Mouse (Mus musculus): ENCODE measurements around the gene Fam160b1. TPM values are rescaled to one million over a fixed set of nuclear protein-coding genes. Genes with fewer than 3 reads are reported as not detected.

The Fam160b1 gene
- polyA plus RNA-seq, 1 experiment from 2014 or later, result 16.6 TPM

DNA sequence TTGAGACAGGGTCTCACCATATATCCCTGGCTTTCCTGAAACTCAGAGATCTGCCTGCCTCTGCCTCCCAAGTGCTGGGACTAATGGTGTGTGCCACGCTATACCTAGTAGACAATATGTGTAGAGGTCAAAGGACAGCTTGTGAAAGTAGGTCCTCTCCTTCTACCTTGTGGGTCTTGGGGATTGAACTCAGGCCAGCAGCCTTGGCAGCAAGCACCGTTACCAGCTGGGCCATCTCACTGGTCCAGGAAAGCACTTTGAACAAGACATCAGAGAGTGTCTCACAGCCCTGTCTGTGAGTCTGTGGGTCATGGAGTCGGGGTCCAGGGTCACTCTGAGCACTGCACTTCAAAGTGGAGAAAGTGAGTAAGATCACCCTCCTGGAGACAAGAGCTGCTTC, 68.2 kb downstream of the Fam160b1 start:
- no peaks in the 10 kb centered on the region for H3K27me3 ChIP-seq (ENCODE audit: control insufficient read depth, insufficient read depth, low read length)
- ATAC-seq (ENCODE audit: insufficient number of reproducible peaks, insufficient read depth, low FRiP score, low read depth), result no peak
- no peaks in the 10 kb centered on the region for H3K9me3 ChIP-seq (ENCODE audit: control insufficient read depth, low read depth, low read length)
- no peak overlapping the region for H3K4me3 ChIP-seq (ENCODE audit: low read depth, low read length)
- no peaks in the 10 kb centered on the region for H3K4me1 ChIP-seq (ENCODE audit: control insufficient read depth, insufficient read depth, low read length)
- no peak overlapping the region for H3K9ac ChIP-seq (replicated peaks; ENCODE audit: low read depth, low read length)
- no peak overlapping the region for H3K27ac ChIP-seq (ENCODE audit: low read length)
- H3K36me3 ChIP-seq (ENCODE audit: control insufficient read depth, insufficient read depth, low read length), result no peaks in the 10 kb centered on the region
- 87% methylated on average over 3 of the region's 3 CpGs for WGBS
- no peak overlapping the region for H3K4me2 ChIP-seq (replicated peaks; ENCODE audit: low read depth, low read length)

DNA sequence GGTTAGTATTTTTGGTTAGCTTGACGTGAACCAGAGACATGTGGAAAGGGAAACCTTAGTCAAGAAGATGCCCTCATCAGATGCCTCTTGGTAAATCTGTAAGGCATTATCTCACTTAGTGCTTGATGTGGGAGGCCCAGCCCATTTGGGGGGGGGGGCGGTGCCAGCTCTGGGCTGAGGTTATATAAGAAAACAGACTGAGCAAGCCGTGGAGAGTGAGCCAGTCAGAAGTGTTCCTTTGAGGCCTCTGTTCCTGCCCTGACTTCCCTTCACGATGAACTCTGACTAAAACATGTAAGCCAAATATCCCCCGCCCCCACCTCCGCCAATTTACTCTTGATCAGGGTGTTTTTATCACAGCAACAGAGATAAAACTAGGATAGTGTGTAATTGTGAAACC, 69.4 kb downstream of the Fam160b1 start:
- H3K4me1 ChIP-seq (ENCODE audit: control insufficient read depth, insufficient read depth, low read length), result no peaks in the 10 kb centered on the region
- 71% methylated on average over 6 of the region's 6 CpGs for WGBS
- H3K36me3 ChIP-seq (ENCODE audit: control insufficient read depth, insufficient read depth, low read length), result no peaks in the 10 kb centered on the region
- H3K27me3 ChIP-seq (ENCODE audit: control insufficient read depth, insufficient read depth, low read length), result no peaks in the 10 kb centered on the region
- no peak overlapping the region for H3K4me2 ChIP-seq (replicated peaks; ENCODE audit: low read depth, low read length)
- no peaks in the 10 kb centered on the region for H3K9me3 ChIP-seq (ENCODE audit: control insufficient read depth, low read depth, low read length)
- H3K9ac ChIP-seq (replicated peaks; ENCODE audit: low read depth, low read length), result no peak overlapping the region
- ATAC-seq (ENCODE audit: insufficient number of reproducible peaks, insufficient read depth, low FRiP score, low read depth), result no peak
- no peak overlapping the region for H3K27ac ChIP-seq (ENCODE audit: low read length)
- no peak overlapping the region for H3K4me3 ChIP-seq (ENCODE audit: low read depth, low read length)

DNA sequence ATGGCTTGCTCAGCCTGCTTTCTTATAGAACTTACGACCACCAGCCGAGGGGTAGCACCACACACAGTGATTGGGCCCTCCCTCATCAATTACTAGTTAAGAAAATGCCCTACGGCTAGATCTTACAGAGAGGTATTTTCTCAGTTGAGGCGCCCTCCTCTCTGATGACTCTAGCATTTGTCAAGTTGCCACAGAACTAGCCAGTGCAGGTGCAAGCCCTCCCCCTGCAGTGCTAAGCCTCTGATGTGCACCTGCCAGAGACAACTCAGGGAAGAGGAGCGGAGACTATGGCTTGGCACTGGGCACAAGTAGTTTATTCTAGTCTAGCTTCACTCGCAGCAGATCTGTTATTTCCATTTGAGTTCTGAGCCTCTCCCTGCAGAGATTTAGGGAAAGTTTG, 71.0 kb downstream of the Fam160b1 start:
- Histone ChIP-seq H3K4me1 (ENCODE audit: control insufficient read depth, insufficient read depth, low read length) (no peaks in the 10 kb centered on the region), H3K4me2 (replicated peaks; ENCODE audit: low read depth, low read length) (no peak overlapping the region), H3K9me3 (ENCODE audit: control insufficient read depth, low read depth, low read length) (no peaks in the 10 kb centered on the region), H3K9ac (replicated peaks; ENCODE audit: low read depth, low read length) (no peak overlapping the region), H3K36me3 (ENCODE audit: control insufficient read depth, insufficient read depth, low read length) (no peaks in the 10 kb centered on the region), H3K27me3 (ENCODE audit: control insufficient read depth, insufficient read depth, low read length) (no peaks in the 10 kb centered on the region), H3K27ac (ENCODE audit: low read length) (no peak overlapping the region), H3K4me3 (ENCODE audit: low read depth, low read length) (no peak overlapping the region)
- ATAC-seq (ENCODE audit: insufficient number of reproducible peaks, insufficient read depth, low FRiP score, low read depth), result no peak
- 43% methylated on average over 6 of the region's 6 CpGs for WGBS

DNA sequence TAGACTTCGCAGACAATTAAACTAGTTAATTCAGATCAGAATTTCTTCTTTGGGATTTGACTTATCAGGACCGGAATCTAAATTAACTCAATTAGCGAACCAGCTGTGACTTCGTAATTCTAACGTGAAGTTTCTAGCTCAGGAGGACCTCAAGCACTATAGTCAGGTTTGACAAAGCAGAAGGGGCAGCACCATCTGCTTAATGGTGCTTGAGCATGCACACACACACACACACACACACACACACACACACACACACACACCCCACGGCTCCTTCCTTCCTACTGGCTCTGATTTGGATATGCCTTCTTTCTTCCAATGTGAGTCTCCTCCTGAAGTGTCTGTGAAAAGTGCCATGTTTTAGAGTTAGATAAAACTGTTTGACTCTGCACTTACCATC, 73.5 kb downstream of the Fam160b1 start:
- H3K4me3 ChIP-seq (ENCODE audit: low read depth, low read length), result no peak overlapping the region
- no peak overlapping the region for H3K27ac ChIP-seq (ENCODE audit: low read length)
- H3K9me3 ChIP-seq (ENCODE audit: control insufficient read depth, low read depth, low read length), result no peaks in the 10 kb centered on the region
- no peaks in the 10 kb centered on the region for H3K4me1 ChIP-seq (ENCODE audit: control insufficient read depth, insufficient read depth, low read length)
- H3K36me3 ChIP-seq (ENCODE audit: control insufficient read depth, insufficient read depth, low read length), result no peaks in the 10 kb centered on the region
- no peak for ATAC-seq (ENCODE audit: insufficient number of reproducible peaks, insufficient read depth, low FRiP score, low read depth)
- 74% methylated on average over 6 of the region's 6 CpGs for WGBS
- H3K9ac ChIP-seq (replicated peaks; ENCODE audit: low read depth, low read length), result no peak overlapping the region
- no peak overlapping the region for H3K4me2 ChIP-seq (replicated peaks; ENCODE audit: low read depth, low read length)
- H3K27me3 ChIP-seq (ENCODE audit: control insufficient read depth, insufficient read depth, low read length), result no peaks in the 10 kb centered on the region

DNA sequence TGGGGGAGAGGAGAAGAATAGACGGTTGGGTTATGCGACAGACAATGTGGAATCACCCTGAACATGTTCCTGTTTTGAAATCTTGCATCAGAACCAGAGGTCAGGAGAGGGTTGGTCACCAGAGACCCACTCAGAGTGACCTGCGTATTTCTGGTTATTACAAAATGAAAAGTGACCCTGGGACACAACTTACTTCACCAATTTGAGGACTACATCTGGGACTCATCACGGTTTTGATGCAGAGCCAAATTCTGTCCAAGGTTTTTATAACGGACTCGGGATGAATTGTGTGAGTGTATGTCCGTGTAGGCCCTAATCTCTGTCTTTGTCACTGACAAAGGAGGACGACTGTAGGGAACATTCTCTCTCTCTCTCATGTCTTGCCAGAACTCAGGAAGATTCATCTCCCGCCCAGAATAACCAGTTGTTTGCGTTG, 76.1 kb downstream of the Fam160b1 start:
- Histone ChIP-seq H3K4me2 (replicated peaks; ENCODE audit: low read depth, low read length) (no peak overlapping the region), H3K27ac (ENCODE audit: low read length) (0 out of 2 replicates have a peak overlapping the region, but pooled peaks have one; percentile 8), H3K36me3 (ENCODE audit: control insufficient read depth, insufficient read depth, low read length) (no peaks in the 10 kb centered on the region), H3K27me3 (ENCODE audit: control insufficient read depth, insufficient read depth, low read length) (no peaks in the 10 kb centered on the region), H3K4me1 (ENCODE audit: control insufficient read depth, insufficient read depth, low read length) (0 out of 2 replicates have a peak, but pooled peaks cover 4% of the 10 kb centered on the region), H3K4me3 (ENCODE audit: low read depth, low read length) (no peak overlapping the region), H3K9me3 (ENCODE audit: control insufficient read depth, low read depth, low read length) (no peaks in the 10 kb centered on the region), H3K9ac (replicated peaks; ENCODE audit: low read depth, low read length) (no peak overlapping the region)
- peak; percentile 53; the same call in 1 of the 2 replicates for ATAC-seq (ENCODE audit: insufficient number of reproducible peaks, insufficient read depth, low FRiP score, low read depth)
- whole genome bisulfite sequencing, result 40% methylated on average over 10 of the region's 10 CpGs

DNA sequence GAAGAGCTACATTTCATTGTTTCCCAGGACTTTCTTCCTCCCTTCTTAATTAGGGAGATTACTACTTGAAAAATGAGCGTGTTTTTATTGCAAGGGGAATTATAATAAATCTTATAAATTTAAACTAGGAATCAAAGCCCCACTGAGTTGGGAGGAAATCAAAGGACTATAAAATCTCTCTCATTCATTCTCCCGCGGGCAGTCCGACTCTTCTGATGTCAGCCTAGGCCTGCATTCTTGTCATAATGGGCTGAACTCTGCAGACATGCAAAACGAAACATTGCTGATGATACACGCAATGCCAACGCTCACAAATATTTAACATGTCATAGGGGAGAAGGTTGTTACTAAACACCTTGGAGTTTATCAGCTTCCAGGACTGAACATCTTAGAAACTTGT, 76.6 kb downstream of the Fam160b1 start:
- H3K27me3 ChIP-seq (ENCODE audit: control insufficient read depth, insufficient read depth, low read length), result no peaks in the 10 kb centered on the region
- no peak overlapping the region for H3K4me2 ChIP-seq (replicated peaks; ENCODE audit: low read depth, low read length)
- H3K36me3 ChIP-seq (ENCODE audit: control insufficient read depth, insufficient read depth, low read length), result no peaks in the 10 kb centered on the region
- 40% methylated on average over 7 of the region's 7 CpGs for WGBS
- H3K9me3 ChIP-seq (ENCODE audit: control insufficient read depth, low read depth, low read length), result no peaks in the 10 kb centered on the region
- H3K4me1 ChIP-seq (ENCODE audit: control insufficient read depth, insufficient read depth, low read length), result 0 out of 2 replicates have a peak, but pooled peaks cover 5% of the 10 kb centered on the region
- H3K9ac ChIP-seq (replicated peaks; ENCODE audit: low read depth, low read length), result no peak overlapping the region
- H3K27ac ChIP-seq (ENCODE audit: low read length), result 0 out of 2 replicates have a peak overlapping the region, but pooled peaks have one; percentile 16
- ATAC-seq (ENCODE audit: insufficient number of reproducible peaks, insufficient read depth, low FRiP score, low read depth), result peak; percentile 28; the same call in 1 of the 2 replicates
- H3K4me3 ChIP-seq (ENCODE audit: low read depth, low read length), result no peak overlapping the region

Other genes with a start within 250 kb of the Fam160b1 start
- 36.9 and 43.7 TPM in 2 replicates for gene Ablim1, start 45.8 kb upstream of the Fam160b1 start, polyA plus RNA-seq (2014; fragmentation: Nextera tagmentation; extraction: Ambion mirVana)
- gene Trub1, start 92.2 kb downstream of the Fam160b1 start, polyA plus RNA-seq (2014; fragmentation: Nextera tagmentation; extraction: Ambion mirVana), result 25.9 and 31.0 TPM in 2 replicates